Mouse (Mus musculus) neural tube, embryonic 10.5 days (tissue): ENCODE results near the gene Asic2.

Experiments
- DNase-seq: peaks from one replicate; pipeline ENCODE4 v3.0.0-alpha.2; 2017; ENCODE audit warnings: low spot score; ENCODE audit errors: extremely low spot score

Gene Asic2

DNA sequence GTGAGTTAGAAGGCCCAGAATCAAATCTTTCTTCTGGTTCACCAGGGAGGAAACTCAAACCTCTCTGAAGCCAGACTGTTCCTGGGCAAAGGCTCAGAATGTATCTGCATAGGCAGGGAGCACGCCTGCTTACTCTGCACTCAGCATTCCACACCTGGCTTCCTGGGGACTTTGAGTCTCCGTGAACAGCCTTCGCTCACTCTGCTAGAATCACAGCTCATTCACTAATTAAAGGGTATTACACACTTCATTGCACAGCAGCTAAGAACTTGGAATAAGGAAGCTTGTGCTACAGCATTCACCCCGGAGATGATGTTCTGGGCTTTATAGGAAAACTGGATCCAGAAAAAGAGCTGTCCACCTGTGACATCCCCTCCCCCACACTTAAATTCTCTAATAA is 3.7 kb downstream of the Asic2 start:
- DNase-seq: no peak

DNA sequence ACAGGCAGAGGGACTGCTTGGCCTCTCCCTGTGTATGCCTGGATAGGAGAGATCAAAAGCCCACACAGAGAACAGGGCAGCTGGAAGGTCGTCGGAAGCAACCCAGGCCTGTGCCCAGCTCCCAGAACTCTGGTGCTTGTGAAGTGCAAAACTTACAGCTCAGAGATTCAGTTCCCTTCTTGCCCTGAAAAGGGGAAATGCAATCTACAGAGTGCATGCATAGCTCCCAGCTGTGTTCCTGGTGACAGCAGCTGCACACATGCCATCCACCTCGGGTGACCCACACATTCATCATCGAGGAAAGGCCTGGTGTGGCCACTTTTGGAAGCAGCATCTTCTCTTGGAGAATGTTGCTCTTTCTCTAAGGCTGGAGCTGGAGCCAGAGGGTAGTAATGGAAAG is 13.9 kb downstream of the Asic2 start:
- DNase-seq: no peak

DNA sequence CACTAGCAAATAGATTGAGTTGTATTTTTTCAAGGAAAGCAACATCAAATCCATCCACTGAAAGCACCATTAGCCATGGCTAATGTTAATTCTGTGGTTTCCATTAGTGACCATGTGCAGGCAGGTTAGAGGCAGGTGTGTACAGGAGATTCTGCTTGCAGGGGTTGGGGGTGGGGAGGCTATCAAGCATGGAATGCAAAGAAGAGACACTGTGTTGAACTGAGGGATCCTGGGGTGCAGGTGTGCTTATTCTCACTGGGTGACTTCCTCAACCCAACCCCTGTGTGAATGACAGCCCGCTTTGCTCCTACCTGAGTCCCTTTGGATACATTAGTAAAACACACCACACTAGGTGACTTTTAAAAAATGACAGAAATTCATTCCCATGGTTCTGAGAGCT is 20.2 kb downstream of the Asic2 start:
- DNase-seq: no peak

DNA sequence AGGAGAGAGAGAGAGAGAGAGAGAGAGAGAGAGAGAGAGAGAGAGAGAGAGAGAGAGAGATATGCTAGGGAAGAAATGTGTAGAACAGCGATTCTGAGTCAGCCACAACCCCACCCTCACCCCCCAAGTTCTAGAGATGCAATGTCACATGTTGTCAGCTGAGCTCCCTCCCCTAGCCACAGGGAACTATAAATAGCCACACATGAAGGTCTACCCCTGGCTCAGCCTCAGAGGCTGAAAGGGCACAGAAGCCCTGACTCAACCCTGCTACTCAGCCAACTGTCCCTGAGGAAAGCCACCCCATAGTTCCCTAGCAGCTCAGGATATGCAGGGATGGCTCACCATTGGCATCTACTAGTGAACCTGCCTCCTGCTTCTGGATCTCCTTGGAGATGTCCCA is 26.1 kb downstream of the Asic2 start:
- DNase-seq: no peak

DNA sequence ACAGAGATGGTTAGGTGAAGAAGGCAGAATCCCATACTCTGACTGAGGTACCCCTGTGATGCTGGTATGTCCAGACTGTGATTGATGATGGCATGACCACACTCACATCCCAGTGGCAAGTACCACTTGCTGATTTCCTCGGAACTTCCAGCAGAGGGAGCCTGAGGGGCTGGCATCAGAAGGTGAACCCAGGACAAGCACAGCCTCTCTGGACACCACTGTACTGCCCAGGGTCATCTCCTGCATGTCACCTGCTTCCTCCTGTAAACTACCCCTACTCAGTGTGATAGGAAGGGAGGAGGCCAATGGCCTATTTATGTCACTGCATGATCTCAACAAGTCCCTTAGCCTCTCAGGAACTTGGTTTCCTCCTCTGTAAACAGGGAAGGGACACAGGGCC is 27.3 kb downstream of the Asic2 start:
- peak; percentile 16 for DNase-seq

DNA sequence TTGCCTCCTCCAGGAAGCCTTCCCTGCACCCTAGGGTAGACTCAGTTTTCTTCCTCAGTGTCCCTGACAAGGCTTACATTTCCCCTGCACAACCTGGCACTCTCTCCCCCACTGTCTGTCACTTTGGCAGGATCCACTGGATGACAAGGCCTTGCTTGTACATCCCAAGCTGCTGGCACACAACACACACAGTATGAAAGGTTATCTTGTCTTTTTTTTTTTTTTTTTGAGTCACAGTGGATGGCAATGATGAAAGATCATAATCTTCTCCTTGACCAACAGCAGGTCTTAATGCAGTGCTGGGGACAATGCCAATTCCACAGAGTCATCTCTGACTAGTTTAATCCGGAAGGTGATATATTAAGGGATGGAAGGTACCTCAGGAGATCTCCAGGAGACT is 30.7 kb downstream of the Asic2 start:
- no peak for DNase-seq

DNA sequence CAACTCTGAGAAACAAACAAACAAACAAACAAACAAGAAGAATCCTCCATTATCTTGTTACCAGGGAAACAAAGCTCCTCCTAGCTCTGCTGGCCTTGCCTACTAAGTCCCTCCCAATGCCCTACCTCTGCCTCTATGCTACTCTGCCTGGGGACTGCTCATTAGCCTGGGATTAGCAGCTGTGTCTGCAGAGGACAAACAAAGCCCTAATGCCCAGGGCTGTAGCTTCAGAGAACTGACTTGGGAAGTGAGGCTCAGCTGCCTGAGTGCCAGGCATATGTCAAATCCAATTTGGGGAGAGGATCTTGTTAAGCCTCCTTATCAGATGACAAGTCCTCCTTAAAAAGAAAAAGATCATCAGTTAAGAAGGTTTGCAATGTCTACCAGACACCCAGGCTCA is 41.9 kb downstream of the Asic2 start:
- no peak for DNase-seq

DNA sequence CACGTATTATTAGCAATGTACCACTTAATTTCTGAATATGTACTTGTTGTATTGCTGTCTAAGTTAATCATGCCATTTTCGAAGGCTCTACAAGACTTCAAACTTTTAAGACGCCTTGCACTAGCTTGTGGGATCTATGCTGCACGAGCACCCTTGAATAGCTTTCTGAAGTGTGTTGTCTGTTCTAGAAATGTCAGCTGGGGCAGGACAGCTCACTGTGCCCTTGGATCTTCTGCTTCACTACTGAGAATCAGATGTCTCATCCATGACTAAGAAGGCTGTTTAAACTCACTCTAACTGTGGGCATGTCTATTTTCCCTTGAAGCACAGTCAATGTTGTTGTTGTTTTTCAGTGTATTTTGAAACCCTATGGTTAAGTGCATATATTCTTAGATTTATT is 44.6 kb downstream of the Asic2 start:
- no peak for DNase-seq

DNA sequence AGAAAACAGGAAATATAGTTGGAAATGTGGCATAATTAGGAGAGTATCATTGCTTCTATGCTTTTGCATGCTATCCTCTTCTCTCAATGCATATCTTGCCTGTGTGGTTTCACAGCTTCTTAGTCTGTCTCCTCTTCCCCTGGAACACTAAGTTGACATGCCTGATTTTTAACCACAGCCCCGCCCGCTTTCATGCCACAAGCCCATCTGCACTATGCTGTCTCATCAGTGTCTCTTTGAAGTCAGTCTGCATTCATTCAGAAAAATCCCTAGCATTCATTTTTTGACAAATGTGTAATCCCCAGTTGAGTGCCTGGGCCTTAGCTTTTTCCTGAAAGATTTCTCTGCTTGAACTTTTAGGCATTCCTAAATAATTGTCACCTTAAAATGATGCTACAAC is 45.2 kb downstream of the Asic2 start:
- DNase-seq: no peak

DNA sequence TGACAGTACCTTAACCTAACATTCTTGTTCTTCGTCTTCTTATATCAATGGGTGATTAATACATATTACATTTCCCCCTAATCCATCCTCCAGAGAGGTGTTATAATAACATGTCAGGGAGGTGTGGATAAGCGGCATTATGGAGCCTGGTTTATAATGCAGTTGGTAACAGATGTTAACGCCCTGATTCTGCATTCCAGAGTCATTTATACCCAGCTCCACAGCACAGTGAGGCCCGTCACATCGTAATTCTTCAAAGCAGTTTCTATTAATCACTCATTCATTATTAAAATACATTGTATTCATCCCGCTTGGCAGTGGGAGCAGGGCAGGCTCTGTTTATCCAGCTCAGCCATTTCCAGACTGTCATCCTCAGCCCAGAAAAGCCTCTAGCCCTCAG is 52.8 kb downstream of the Asic2 start:
- no peak for DNase-seq

DNA sequence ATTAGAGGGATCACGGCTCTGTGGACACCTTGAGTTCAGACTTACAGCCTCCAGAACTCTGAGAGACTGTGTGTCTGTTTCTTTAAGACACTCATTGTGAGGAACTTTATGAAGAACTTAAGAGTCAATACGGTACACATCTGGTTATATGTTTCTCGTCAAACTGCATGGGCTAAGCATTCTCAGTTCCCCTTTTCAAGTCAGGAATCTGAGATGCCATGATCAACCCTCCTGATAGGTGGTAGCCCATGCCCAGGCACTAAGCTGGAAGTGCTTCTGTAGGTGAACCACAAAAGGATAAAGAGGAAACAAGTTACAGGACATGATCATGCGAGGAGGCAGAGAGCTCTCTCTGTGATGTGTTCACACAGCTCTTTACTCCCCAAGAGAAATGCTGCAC is 55.2 kb downstream of the Asic2 start:
- DNase-seq: no peak

DNA sequence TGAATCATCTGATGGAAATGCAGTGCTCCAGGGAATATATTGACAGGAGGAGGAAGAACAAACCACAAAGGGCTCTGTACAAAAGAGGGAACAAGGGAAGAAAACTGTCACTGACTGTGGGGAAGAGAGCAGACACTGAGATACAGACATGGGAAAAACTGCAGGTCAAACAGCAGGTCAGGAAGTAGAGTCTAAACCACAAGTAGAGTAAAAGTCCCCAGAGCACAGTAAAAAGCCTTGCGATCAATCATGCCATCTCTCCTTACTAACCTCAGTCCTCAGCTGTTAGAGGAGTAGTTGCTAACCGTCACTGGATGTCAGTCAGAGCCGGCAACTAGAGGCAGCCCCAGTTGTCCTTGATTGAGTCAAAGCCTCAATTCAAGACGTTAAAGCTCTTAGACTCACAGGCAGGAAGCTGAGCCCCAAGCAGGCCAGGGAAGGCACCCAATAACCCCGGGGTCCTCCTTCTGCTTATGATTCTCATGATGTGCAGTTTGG is 58.8 kb downstream of the Asic2 start:
- no peak for DNase-seq

DNA sequence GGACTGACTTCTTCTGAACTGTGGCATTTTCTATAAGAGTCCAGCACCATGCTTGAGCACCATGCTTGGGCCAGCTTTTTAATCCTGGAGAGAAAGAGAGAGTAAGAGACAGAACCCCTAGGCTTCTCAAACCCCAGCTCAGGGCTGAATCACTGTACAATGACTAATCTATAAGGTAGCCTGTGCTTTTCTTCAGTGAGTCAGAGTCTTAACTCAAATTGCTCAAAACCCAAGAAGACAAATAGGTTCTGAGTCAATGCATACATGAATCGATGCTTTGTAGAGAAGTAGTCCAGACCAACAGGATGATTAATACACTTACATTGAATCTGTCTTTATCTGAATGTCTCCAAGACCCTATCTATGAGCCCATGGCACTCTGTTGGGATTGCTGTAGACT is 59.5 kb downstream of the Asic2 start:
- DNase-seq: no peak

DNA sequence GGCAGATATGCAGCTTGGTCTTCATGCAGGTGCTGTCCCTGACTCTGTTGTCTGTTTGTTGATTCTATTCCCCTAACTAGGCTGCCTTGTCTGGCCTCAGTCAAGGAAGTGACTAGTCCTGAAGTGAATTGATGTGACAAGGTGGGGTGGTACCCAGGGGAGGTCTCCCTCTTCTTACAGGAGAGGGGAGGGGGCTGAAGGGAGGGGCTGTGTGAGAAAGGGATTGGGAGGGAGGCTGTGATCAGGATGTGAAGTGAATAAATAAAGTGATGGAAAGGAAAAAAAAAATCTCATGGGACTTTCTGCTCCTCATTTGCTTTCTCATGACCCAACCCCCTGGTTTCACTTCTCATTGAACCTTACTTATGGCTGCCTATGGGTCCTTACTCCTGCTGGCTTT is 65.9 kb downstream of the Asic2 start:
- no peak for DNase-seq

DNA sequence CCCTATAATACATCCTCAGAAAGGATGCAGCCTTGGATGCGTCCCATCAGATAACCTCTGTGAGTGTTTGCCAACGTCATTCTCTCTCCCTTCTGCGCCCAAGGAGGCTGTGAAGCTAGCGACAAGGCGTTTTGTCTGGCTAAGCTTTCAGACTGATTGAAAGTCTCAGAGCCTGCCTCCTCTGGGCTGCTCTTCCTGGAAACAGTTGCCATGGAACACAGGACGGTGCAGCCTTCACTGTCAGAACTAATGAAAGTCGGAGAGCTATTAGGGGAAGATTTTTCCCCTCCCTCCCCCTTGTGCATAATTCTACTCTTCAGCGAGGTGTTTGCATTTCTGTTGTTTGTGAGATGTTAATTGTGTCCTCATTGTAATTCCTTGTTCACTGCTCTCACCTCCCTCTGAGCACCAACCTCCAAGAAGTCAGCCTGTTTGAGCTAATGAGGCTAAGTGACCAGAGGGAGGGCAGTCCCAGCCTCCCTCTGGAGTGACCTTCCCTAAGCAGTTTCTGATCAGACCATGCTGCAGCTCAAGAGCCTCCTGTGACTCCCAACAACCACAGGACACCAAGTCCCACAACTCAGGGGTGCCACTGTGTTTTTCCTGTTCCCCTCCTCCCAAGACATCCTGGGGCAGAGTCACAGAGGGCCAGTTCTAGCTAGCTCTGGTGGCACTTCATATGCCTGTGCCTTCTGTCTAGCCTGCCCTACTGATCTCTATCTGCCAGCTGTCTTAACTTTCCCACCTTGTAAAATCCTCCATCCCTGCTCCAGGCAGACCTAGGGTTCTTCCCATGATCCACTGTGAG is 70.5 kb downstream of the Asic2 start:
- DNase-seq: no peak

DNA sequence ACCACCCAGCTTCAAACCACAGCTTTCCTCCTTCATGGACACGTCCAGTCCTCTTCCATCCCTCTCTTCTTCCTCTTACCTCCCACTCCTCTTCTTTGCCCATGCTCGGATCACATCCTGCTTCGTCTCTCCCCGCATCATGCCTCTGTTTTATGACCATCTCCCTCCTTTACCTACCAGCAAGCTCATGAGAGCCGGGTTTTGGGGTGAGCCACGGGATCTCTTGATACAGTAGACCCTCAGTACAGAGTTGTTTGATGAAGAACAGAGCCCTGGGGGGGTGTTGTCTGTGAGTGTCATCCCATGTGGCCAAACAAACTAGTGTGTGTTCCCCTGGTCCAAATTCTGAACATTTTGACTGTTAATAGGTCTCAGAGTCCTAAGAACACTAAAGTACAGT is 71.7 kb downstream of the Asic2 start:
- no peak for DNase-seq

DNA sequence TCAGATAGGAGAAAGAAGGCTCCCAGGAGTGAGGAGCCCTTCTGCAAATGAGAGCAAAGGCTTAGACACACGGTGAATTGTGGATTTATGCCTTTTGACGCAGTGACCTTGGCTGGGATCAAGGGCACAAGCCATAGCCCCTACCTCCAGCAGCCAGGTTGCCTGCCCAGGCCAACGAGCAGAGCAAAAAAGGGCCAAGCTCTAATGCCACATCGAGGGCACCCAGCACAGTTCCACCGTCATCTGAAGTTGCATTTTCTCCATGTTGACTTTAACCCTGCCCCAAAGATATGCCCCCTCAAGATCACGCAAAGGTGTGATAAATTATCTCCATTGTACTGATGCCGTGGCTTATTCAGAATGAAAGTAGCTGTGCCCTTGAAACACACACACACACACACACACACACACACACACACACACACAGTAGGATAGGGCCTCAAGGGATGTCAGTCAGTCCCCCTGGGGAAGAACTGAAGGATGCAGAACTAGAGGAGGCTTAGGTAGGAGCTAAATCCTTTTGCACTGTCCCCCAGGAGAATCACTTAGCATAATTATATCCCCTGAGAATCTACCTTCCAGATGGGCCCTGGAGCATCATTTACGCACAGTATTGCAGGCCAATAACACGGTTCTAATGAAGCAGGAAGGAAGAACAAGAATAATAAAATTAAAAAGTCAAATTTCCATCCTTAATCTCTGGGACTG is 96.6 kb downstream of the Asic2 start:
- no peak for DNase-seq

DNA sequence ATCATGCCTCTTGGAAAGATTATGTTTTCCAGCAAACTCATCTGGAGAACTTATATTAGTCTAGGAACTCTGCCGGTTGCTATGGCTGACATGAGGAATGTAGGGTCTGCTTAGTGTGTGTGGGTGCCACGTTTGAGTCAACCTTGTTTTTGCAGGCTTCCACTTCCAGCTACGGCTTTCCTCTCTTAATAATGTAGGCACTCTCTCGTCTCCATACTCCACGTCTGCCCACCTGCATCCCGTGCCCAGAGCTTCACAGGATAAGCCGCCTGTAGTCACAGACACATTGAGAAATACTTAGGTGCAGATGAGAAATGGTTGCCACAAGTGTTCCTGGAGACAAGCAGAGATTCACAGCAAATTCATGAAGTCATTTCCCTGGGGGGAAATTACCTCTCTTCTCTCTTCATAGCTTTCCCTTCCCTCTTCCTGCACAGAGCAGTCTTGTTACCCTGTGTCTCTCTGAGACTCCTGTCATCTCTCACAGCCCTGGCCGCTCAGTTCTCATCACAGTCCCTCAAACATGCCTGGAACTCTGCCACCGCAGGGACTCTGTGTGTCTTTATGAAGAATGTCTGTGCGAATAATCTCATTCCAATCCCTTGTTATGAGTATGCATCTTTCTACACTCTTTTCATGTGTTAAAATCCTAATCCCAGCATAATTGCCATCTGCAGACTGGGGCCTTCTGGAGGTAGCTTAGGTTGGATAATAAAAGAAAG is 102.4 kb downstream of the Asic2 start:
- no peak for DNase-seq

DNA sequence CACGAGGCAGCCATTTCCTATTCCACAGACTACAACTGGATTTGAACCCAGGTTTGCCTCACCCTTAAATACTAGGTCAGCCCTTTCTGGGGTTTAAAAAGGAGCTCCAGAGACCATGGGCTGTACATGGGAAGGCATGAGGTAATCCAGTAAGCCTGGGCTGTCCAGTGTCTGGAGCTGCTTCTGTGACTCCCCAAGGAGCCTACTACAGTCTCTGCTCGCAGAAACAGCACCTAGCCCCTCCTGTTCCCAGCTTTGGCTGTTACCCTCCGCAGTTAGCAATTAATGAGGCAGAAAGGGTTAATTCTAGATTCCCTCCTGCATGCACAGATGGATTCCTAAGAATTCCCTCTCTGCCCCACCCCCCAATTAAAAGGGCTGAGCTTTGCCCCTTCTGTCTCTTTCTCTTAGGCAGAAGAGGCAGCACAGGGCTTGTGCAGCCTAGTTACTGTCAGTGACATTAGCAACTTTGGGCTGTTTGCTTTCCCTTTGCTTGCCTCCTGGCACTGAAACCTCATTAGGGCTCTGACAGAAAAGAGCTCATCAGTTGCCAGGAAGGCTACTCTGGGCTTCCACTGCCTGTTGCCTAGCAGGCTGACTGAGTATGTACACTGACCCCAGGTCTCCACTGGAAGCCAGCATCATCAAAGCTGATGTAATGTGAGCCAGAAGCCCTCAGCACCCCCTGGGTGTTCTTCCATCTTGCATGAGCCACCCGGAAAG is 107.8 kb downstream of the Asic2 start, which contains the start of gene 5530401A14Rik:
Gene 5530401A14Rik, plus strand, starts transcription at position 424 of the 723 bp plus-strand sequence.
- DNase-seq: peak; percentile 41

DNA sequence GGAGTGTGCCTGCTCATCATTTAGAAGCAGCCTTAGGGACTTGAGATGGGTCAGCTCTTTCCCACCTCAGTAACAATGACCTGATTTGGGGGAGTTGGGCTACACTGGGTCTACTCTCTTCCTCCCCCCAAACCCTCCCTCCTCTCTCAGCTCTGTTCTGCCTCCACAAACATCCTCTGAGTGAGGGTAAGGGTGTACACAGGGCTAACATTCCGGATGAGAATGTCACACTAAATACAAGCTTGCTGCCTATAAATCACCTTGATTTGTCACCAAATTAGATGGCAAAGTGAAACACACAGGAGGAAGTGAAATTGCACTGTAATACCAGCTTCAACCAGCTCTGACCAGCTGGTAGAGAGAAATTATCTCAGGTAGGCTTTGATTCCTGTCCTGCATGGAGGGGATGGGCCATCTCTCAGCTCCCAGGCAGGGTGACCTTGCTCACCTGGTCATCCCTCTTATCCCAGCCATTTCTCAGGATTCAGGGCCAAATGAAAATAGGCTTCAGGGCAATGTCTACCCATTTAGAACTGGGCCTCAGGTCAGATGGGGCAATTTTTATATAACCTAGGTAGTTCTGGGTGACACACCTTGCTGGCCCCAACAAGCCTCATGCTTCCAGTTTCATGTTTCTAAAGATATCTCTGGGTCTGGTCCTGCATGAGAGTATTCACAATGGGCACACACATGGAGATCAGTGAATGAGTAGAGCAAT is 120.3 kb downstream of the Asic2 start:
- DNase-seq: no peak

DNA sequence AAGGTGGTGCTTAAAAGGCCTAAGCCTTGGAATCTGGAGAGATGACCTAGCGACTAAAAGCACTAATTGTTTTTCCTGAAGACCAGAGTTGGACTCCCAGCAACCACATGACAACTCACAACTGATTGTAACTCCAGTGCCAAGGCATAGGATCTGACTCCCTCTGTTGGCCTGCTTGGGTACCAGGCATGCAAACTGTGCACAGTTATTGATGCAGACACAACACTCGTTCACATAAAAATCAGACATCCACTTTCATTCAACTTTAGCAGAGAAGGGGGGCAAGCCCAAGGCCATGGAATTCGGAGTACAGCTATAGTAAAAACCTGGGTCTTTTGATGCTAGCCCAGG is 122.6 kb downstream of the Asic2 start:
- DNase-seq: no peak
